Mouse (Mus musculus) left cerebral cortex, adult 2 months (tissue): ENCODE measurements around the gene Tmem131l. TPM values are rescaled to one million over a fixed set of nuclear protein-coding genes. Genes with fewer than 3 reads are reported as not detected.

Experiments used
- DNase-seq, 2 experiments: peaks; one replicate each; pipeline ENCODE4 v3.0.0; 2021 to 2022; ENCODE audit warnings: low spot score in 2 of 2, mixed read lengths in 1 of 2; ENCODE audit errors: extremely low spot score in 1 of 2
- H3K27ac ChIP-seq: fragments of 200-600 bp; 2 replicates; pipeline ENCODE4 v1.8.1; 2022
- H3K4me3 ChIP-seq: fragments of 200-600 bp; 2 replicates; pipeline ENCODE4 v1.8.1; 2022
- CTCF ChIP-seq: fragments of 200-600 bp; IDR thresholded peaks from 2 replicates; pipeline ENCODE4 v1.8.1; 2022; ENCODE audit warnings: antibody characterized with exemption, mild to moderate bottlenecking, moderate library complexity
- intact Hi-C: fragments of 180-260 bp; cut with DNase I; formaldehyde crosslinking; loops from one replicate; pipeline ENCODE4 v1.15.1; 2025
- total RNA-seq, 2 experiments: library from RNA; stranded (reverse); gene quantifications; 2 replicates each; pipeline ENCODE4 v1.2.3; 2021

Tmem131l gene
- total RNA-seq, 2 experiments from 2014 or later = 21.7 to 24.9 TPM

- no peak for TF ChIP-seq CTCF
- intact Hi-C loops = no loop called here
- Histone ChIP-seq H3K4me3 (no peak overlapping the region), H3K27ac (no peak overlapping the region)
- DNase-seq = no peak
Measured at GRCm38 (mm10) chr3:83962571-83962970, 77.4 kb downstream of the Tmem131l start.

GRCm38 (mm10) chr3:83962076-83962475, 77.9 kb downstream of the Tmem131l start:
- Histone ChIP-seq H3K27ac (no peak overlapping the region), H3K4me3 (no peak overlapping the region)
- intact Hi-C loops = no loop called here
- TF ChIP-seq CTCF = no peak
- no peak for DNase-seq

- Histone ChIP-seq H3K4me3 (no peak overlapping the region), H3K27ac (no peak overlapping the region)
- DNase-seq = no peak
- no peak for TF ChIP-seq CTCF
- intact Hi-C loops = no loop called here
Measured at GRCm38 (mm10) chr3:83958951-83959681, 80.9 kb downstream of the Tmem131l start.

GRCm38 (mm10) chr3:83953879-83954278, 86.1 kb downstream of the Tmem131l start:
- Histone ChIP-seq H3K4me3 (no peak overlapping the region), H3K27ac (no peak overlapping the region)
- intact Hi-C loops = no loop called here
- no peak for DNase-seq
- TF ChIP-seq CTCF = no peak

GRCm38 (mm10) chr3:83948801-83949200, 91.2 kb downstream of the Tmem131l start:
- DNase-seq = no peak
- Histone ChIP-seq H3K4me3 (no peak overlapping the region), H3K27ac (no peak overlapping the region)
- intact Hi-C loops = loop anchor here (5.0 kb wide), 2 partner anchors 94 to 364 kb away; partner anchors contain the start of gene Tmem131l
- no peak for TF ChIP-seq CTCF

- TF ChIP-seq CTCF = no peak
- intact Hi-C loops = loop anchor here (1.0 to 5.0 kb wide), 3 partner anchors 95 to 365 kb away; partner anchors contain the start of gene Tmem131l
- Histone ChIP-seq H3K4me3 (no peak overlapping the region), H3K27ac (no peak overlapping the region)
- DNase-seq = no peak
Measured at GRCm38 (mm10) chr3:83947476-83948245, 92.3 kb downstream of the Tmem131l start.

- peak; percentile 79 for TF ChIP-seq CTCF
- intact Hi-C loops = loop anchor here (1.0 to 5.0 kb wide), 3 partner anchors 95 to 365 kb away; partner anchors contain the start of gene Tmem131l
- DNase-seq = no peak
- no peak overlapping the region for H3K4me3 ChIP-seq
- H3K27ac ChIP-seq = no peak overlapping the region
Measured at GRCm38 (mm10) chr3:83946848-83947247, 93.1 kb downstream of the Tmem131l start.

- no peak for TF ChIP-seq CTCF
- Histone ChIP-seq H3K4me3 (no peak overlapping the region), H3K27ac (no peak overlapping the region)
- intact Hi-C loops = no loop called here
- no peak for DNase-seq
Measured at GRCm38 (mm10) chr3:83943691-83944090, 96.3 kb downstream of the Tmem131l start.

GRCm38 (mm10) chr3:83943212-83943611, 96.8 kb downstream of the Tmem131l start:
- no peak for TF ChIP-seq CTCF
- Histone ChIP-seq H3K27ac (no peak overlapping the region), H3K4me3 (no peak overlapping the region)
- intact Hi-C loops = no loop called here
- no peak for DNase-seq

- intact Hi-C loops = no loop called here
Measured at GRCm38 (mm10) chr3:83941921-83942320, 98.1 kb downstream of the Tmem131l start.

GRCm38 (mm10) chr3:83938871-83939270, 101.1 kb downstream of the Tmem131l start:
- H3K4me3 ChIP-seq = no peak overlapping the region
- no peak overlapping the region for H3K27ac ChIP-seq
- TF ChIP-seq CTCF = no peak
- intact Hi-C loops = no loop called here
- DNase-seq = no peak

More at GRCm38 (mm10) chr3:83941921-83942320, 98.1 kb downstream of the Tmem131l start:
- no peak for DNase-seq
- Histone ChIP-seq H3K27ac (no peak overlapping the region), H3K4me3 (no peak overlapping the region)
- no peak for TF ChIP-seq CTCF

- intact Hi-C loops = no loop called here
- no peak for TF ChIP-seq CTCF
- H3K27ac ChIP-seq = no peak overlapping the region
- no peak overlapping the region for H3K4me3 ChIP-seq
- no peak for DNase-seq
Measured at GRCm38 (mm10) chr3:83934514-83934913, 105.5 kb downstream of the Tmem131l start.
